Mouse (Mus musculus) lung, postnatal 10 days (tissue): ENCODE results near the gene Macrod2.
A peak's percentile ranks its signal among the peaks of the same experiment; 100 is the strongest.

Experiments
- DNase-seq: peaks from one replicate; pipeline ENCODE4 v3.0.0; 2021

Gene Macrod2

DNA sequence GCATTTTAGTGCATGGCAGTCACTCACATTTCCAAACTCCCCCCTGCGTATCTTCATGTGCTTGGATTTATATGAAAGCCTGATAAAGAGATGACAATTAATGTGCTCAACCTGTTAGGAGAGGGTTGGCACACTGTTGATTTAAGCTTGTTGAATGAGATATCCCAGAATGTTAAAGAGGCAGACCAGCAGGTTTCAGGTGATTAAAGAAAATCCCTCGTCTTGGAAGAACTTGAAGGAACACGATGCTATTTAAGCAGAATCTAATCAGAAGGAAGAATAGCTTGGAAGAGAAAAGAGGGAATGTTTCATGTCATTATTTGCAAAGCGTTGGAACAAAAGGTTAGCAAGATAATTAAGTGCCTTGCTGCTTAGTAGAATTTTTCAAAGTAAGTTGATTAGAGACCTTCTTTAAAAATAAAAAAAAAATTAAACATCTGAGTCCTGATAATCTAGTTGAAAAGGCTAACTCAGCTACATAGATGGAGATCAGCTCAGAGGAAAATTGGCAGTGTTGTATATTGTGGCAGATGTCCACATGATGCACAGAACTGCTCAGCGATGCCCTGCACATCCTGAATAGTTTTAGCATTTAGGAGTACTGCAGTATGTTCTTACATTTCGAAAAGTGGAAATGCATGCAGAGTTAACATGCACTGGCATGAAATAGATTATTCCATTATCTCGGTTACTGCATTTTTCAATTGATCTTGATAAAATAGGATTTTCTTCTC, 518.7 kb downstream of the Macrod2 start:
- DNase-seq: no peak

DNA sequence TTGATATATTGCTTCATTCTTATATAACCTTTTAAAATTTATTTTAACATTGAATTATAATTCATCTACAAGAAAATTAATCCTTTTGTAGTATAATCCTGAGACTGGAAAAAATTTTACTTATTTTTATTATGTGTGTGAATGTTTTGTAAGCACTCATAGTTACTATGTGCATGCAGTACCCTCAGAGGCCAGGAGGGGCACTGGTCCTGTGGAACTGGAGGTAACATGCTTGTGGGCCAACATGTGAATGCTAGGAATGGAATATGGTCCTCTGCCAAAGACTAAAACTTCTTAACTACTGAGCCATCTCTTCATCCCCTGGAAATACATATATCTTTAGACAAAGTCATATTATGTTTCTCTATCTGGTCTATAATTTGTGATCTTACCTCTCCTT, 531.8 kb downstream of the Macrod2 start:
- no peak for DNase-seq

DNA sequence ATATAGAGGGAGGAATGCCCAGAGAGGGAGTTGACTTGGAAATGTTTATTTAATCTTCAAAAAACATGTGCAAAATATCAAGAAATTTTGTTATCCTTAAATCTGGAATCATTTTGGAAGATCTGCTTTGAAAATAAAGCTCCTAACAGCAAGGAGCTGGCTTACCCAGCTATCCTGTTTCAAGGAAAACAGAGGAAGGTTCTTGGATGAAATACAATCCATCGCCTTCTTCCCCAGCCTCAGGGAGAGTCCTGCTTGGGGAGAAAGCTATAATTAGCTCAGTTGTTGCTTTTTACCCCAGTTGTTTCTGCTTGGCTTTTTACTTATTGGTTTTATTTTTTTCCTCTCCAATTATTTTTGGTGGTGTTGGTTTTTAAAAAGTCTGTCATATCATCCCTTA, 539.4 kb downstream of the Macrod2 start:
- DNase-seq: no peak

DNA sequence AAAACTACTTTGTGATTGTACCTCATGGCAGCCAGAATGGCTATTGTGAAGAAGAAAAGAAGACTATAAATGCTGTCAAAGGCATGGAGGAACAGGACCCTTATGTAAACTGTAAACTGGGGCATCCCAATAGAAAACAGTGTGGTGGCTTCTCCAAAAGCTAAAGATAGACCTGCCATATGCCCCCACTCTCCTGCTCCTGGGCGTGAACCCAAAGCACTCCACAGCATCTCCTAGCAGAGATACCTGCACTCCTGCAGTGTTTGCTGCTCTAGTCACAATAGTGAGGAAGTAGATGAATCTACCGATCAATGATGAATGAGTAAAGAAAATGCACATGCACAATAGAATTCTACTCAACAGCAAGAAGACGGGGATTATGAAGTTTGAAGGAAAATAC, 554.4 kb downstream of the Macrod2 start:
- no peak for DNase-seq

DNA sequence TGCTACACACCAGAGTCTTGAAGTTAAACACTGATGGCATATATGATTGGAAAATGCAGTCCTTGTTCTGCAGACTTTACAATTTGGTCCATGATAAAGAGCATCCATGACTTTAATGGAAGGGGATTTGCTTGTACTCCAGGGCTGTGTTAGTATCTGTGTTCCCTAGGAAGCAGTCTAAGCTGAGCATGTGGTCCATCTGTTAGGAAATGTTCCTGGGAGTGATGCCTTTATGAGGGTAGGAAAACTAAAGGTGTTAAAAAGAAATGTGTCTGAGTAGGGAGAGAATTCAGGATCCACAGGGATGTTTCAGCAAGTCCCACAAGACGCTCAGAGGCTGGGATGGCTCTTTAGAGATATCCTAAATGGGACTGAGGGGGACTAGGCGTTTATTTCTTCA, 564.1 kb downstream of the Macrod2 start:
- no peak for DNase-seq

DNA sequence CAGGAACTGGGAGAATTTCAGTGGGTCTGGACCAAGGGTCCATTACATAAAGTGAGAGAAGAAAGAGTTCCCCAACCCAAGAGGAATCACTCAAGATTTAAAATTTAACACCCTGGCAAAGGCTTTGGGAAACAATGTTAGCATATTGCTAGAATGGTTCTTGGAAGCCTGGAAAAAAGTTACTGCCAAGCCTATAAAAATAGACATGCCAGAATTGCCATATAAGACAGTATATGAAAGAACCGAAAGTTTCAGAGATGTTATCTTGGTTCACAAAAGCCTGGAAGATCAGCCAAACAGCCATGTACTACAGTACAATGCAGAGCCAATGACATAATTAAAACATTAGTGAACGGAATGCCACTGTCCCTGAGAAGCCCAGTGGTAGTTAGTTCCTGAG, 575.1 kb downstream of the Macrod2 start:
- no peak for DNase-seq

DNA sequence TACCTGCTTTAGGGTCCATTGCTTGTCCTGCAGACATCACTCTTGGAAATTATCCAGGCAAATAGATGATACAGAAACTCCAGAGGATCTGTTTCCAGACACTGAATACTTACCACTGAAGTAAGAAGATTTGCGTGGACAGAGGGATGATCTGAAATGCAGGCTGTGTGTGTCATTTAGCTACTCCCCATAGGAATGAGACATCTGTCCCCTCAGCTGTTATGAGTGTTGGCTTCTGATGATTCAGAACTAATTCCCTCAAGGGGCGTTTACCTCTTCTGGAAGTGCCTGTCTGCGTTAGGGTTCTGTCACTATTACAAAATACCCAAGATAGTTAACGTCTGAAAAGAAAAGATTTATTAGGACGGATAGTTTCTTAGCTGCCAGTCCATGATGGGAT, 576.7 kb downstream of the Macrod2 start:
- no peak for DNase-seq

DNA sequence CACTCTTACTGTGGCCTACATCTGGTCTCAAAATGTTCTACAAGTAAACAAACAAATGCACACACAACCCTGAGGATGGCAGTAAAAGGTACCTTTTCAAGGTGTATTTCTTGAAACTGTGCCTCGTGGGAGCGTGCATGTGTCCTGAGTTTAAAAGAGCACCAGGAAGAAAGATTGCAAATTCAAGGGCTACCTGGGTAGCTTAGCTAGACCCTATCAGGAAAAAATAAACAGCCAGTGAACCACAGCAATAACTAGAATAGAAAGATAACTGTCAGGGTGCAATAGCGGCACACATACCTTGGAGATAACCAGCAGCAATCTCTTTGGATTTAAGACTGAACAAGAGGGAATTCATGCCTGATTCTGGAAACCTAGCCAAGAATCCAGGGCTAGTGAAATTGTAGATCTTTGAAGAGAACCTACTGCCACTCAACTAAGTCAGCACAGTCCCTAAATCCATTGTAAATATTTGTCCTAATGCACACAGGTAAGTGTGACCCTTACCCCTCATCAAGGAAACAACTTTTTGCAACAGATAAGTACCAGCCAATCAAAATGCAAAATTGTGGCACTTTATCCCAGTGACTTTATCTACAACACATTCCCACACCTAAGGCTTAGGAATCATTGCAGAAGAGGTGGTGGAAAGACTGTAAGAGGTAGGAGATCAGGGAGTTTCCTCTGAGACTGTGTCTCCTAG, 590.7 kb downstream of the Macrod2 start:
- DNase-seq: no peak

DNA sequence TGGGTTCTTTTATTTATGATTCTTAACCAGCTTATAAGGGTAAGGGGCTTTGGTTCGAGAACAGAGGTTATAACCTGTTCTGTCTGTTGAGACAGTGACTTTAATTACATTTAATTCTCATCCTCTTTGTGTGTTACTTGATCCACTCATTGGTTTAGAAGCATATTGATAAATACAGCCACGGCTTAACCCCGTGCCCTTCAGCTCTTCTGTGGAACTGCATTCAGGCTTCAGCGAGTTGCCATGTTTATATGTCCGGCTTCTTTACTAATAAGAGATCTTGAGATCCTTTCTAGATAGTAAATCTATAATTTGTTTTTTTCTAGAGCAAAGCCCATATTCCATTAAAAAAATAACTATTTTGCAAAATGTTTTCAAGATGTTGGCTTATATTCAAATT, 608.7 kb downstream of the Macrod2 start:
- no peak for DNase-seq

DNA sequence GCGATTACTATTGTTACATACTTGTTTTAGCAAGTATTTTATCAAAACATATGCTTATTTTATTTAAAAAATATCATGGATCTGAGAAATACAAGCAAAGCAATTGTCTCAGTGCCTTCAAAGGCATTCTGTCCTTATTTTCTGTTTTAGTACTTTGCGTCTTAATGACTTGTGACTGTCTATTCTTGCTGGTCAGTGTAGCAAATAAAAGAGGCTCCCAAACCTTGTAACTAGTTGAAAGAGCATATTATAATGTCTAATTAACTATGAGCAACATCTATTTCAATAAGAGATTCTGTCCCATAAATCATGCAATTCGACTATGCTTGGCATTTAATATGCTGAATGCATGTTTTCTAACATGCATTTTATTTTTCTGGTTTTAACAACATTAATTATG, 609.2 kb downstream of the Macrod2 start:
- DNase-seq: no peak

DNA sequence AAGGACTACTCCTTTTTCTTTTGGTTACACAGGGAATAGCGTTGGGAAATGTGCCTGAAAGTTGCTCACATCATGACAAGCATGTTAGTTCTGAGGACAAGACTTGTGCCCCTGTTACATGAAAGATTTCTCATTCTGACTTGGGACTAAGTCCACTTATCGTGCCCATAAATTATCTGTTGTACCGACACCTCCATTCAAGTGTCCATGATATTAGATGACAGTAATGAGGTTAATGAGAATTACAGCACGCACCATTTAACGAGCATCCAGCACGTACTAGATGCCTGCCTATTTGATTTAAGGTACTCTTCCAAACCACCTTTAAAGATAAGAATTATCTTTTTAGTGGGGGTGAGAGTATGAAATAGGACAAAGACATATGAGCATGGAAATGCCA, 610.5 kb downstream of the Macrod2 start:
- DNase-seq: no peak

DNA sequence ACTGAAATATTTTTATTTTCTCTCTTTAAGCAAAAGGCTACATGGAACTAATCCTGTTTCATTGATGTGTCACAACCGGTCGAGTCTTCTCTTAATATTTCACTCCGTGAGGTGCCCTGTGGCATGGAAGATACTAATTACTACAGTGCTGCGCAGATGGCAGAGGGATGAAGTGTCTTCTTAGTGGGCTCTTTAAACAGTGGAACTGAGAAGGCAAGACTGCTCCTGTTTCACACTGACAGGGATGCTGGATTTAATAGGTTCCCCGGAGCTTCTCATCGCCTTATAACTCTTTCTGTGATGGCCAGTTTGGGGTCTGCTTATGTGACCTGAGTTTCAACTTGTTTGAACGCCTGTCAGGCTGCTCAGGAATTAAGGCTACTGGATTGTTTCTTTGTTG, 612.6 kb downstream of the Macrod2 start:
- DNase-seq: no peak

DNA sequence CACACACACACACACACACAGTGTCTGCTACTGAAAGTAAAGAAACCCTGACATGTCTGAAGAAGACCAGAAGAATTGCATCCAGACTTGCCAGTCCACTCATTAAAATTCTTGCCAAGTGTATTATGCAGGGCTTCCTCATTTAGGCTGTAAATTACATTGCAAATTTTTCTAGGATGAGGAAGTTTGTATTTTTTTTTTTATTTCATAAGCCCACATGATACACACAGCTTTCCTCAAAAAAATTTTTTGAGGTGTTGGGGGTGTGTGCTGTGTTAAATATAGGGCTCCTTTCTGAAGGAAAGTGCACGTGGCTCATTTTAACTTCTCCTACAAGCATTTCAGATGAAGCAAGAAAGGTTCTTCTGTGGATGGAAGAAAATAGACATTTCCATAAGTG, 613.3 kb downstream of the Macrod2 start:
- DNase-seq: no peak

DNA sequence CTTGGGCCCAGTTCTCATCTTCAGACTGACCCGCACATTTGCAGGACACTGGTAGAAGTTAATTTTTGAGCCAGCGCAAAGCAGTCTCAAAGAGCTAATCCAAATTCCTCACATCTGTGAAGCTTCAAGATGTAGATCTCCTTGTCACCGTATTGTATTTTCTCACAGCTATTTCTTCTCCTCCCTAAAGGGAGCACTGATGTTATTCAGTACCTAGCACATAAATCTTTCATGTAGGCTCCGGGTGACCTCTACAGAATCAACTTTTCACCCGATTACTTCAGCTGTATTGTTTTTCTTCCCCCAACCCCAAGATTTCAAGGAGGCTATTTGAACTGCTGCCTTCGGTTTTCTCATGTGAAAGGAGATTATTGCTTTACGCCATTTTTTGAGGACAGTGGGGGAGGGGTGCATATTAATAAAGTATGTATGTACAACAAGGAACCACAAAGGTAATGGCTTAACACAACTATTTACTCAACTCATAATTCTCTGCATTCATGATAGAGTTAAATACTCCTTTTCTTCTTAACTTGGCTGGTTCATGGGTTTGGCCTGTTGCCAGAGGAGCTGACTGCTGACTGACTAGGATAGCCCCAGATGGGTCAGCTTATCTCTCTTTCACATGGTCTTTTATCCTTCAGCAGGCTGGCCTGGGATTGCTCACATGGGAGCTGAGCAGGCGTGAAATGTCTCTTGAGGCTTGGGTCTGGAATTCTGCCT, 618.5 kb downstream of the Macrod2 start:
- DNase-seq: peak; percentile 22

DNA sequence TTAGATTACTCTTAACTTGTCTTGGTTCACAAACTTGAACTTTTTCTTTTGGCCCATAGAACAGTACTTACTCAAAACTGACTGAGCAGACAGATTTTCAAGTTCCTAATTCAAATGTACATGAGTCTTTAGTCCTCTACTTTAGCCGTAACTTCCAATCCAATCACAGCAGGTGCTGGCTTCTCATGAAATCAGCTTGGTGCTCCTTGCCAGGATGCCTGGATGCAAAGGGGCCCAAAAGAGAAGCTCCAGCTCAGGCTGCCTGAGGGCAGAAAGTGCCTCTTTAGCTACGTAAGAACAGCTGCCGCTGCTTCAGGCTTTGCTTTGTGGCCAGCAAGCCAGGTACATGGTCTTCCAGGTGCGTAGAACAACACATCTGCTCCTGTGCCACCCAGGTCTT, 627.9 kb downstream of the Macrod2 start:
- no peak for DNase-seq

DNA sequence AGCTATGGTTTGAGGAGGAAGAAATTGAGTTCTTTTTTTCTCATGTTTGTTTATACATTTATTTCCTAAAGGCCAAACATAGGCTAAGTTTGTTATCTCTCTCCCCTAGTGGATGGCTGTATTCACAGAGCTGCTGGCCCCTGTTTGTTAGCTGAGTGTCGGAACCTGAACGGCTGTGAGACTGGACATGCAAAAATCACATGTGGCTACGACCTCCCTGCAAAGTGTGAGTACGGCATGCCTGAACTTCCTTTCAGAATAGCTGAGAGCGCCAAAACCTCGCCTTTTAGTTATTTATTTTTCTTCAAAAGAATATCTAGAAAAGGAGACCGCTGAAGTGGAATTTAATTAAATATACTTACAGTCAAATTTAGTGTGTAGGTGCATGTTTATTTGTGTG, 628.8 kb downstream of the Macrod2 start:
- DNase-seq: no peak

DNA sequence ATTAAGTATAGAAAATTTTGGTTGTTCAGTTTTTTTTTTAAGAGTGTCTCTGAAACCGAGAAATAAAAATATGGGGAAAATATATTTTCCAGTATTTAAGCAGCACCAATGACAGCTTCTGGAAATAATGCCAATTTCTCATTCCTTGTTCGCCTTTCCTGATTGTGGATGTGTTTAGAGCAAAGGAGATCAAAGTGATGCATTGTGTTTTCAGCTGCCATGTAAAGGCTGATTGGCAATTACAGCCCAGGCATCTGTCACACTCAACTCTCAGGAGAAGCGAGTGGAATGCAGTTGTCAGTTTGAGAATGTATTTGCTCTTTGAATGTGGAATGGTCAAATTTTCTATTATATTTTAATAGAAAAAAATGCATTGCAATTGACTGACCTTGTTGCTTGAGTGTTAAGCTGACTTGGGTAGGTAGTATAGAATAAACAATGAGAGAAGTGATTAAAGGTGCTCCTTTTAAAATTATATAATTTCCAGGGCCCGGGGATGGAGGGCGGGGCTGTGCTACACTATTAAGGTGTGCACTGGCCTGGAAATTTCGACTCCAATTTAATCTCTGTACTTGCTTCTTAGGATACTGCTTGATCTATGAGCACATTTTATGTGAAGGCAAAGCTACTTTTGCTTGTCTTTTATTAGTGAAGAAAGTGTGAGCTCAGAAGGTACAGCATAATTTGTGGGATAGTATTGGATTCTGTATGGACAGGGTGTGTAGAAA, 629.4 kb downstream of the Macrod2 start:
- DNase-seq: no peak

DNA sequence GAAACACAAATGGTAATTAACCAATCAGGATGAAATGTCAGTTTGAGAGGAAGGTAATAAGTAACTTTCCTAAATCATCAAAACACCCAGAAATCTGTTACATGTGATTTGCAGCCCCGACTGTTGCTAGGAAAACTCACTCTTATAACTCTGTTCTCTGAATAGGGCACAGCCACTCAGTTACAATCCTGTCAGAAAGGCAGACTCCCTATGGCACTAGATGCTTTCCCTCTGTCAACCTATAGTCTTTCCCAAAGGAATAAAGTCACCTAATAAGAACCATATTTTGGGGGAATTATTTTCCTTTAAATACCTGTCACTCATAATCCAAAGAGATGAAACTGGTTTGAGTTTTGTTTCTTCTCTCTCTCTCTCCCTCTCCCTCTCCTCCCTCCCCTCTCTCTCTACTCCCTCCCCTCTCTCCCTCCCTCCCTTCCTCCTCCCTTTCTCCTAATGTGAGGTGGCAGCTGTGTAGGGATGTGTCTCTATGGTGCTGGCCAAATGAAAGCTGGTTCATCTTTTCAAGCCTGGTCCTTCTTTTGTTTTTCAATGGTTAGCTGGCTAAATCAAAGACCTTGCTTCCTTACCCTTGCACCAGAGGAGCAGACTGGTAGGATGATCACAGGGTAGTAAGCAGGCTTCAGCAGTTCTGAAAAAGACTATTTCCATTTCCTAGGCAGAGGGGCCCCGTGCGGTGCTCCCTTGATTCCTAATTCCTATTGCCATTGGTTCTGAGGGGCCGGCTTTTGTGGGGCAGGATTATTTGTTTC, 661.8 kb downstream of the Macrod2 start:
- no peak for DNase-seq

DNA sequence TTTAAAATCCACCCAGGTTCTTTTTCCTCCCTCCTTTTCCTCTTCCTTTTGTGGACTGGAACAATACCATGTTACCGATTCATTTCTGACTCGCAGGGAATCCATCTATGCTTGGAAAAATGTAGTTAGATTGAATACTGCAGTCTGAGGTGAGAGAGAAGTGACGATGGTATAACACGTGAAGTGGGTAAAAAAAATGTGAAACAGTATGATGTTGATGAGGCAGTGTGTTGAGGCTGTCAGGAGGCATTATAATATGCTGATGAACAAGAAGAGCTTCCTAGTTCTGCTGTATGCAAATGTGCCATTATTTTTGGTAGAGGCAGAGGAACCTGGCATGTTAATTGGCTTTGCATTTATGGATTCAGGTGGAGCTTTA, 662.3 kb downstream of the Macrod2 start:
- DNase-seq: no peak

DNA sequence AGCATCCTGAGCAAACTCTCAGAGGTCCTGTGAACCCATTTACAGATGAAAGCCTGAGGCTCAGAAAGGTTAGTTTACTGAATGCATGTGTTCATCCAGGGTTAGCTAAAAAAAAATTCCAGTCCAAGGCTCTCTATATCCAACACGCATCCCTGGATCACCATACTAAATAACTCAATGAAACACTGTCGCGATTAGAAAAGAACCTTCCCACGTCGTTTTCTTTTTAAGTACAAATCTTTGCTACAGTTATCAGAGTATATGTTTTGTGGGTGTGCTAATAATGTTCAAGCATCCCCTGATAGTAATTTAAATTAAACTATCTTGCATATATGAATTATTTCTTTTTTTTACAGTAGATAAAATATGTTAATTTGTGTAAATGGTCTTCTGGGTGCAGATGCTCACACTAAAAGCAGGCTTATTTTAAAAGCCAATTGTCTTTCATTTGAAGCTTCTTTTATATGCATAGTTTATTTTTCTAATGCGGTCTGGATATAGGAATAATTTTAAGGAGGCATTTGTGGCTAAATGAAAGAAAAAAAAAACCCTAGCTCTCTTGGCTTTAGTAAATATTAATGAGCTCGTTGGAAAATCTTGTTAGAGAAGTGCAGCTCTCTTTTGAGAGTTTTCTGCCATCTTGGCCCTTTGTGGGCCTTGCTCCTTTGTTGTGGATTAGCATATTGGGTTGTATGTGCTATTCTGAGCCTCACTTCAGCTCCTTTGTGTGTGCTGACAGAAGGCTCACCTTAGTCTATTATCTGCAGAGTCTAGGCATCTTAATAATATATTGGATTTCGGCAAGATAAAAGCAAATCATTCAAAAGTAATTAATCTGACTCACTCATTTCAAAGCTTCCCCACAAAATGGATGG, 679.1 kb downstream of the Macrod2 start:
- DNase-seq: no peak

DNA sequence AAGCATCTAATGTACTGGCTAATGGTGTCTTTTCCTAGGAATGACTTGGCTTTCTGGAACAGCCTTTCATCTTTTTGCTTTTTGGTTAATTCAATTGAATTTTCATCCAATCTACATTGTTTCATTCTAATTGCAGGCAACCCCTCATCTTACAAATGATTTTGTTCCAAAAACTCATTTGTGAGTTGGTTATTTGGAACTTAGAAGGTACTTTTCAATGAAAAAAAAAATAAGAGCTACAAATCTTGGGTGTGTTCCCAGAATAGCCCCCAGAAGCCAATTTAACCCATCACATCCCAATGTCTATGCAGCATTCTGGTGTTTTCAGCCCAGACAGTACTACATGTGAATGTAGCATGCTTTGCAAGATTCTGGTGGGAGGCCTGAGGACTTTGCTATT, 683.1 kb downstream of the Macrod2 start:
- DNase-seq: no peak

DNA sequence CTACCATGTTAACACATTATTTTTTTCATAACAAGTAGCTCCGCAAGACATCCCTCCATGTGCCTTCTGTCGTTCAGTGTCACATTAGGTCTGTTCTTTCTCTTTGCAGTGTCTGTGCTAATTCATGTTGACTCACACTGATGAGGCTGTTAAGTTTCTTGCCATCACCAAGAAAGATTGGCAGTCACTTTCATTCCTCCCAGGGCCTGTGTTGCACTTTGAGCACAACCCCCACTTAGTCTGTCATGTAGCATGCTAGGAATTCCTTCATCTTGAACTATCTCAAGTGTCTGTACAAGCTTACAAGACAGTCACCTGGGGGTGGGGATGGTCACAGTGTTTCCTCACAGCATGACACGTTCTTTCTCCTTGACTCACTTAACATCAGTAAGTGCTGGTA, 696.2 kb downstream of the Macrod2 start:
- DNase-seq: peak; percentile 18
